Mouse (Mus musculus) kidney, postnatal 14 days (tissue): Measurements from ENCODE around the gene Ankfy1.
"Not testable (repeated sequence)": the region's sequence is repeated elsewhere in the genome, so short reads cannot be mapped to it uniquely, and the experiment has no call there.

ENCODE experiments used
- DNase-seq: peaks from one replicate; pipeline ENCODE4 v3.0.0; 2022; ENCODE audit warnings: mixed read lengths

The Ankfy1 gene

DNA sequence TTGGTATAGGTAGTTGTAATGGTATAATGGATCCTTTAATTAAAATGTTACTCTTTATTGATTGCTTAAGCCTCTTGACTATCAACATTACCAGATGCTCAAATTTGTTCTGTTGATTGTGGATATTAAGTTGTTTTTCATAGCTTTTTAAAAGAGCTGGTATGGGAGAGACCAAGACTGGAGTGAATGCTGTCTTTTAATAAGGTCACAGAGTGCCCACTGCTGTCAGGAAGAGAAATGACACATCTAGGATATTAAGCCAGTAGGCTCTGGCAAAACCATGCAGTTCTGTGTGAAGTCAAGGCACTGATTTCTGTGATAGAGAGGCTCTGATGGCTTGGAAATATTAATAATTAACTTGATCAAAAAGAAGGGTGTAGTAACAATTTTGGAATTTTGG is 34.1 kb downstream of the Ankfy1 start:
- peak; percentile 18 for DNase-seq

DNA sequence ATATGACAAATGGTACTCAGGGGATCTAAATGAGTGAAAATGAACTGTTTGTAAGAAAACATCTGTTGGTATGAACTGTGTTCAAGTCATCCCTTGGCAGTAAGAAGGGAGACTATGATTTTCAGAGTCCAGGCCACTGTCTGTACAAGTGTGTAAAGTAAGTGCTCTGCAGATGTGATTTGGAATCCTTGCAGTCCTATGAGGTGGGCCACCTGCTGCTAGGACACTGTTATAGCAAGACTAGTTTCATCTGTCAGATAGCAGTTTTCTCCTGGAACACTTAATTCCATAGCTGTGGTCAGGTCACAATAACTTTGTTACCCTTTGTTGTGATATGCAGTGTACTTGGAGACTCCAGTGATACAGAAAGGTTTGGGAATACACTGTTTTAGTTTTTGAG is 36.2 kb downstream of the Ankfy1 start:
- no peak for DNase-seq

DNA sequence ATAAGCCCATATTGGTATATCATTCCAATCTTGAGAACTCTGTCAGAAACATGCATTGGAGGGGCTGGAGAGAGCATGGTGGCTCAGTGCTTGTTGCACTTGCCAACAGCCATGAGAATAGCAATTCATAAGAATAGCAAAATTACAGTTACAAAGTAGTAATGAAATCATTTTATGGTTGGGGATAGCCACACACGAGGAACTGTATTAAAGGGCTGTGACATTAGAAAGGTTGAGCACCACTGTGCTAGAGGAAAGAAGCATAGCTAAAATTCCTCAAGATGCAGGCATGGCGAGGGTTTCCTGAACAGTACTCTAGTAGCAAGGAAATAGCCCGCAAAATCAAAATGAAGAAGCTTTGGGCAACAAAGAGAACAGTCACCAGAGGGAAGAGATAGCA is 43.9 kb downstream of the Ankfy1 start:
- DNase-seq: no peak

DNA sequence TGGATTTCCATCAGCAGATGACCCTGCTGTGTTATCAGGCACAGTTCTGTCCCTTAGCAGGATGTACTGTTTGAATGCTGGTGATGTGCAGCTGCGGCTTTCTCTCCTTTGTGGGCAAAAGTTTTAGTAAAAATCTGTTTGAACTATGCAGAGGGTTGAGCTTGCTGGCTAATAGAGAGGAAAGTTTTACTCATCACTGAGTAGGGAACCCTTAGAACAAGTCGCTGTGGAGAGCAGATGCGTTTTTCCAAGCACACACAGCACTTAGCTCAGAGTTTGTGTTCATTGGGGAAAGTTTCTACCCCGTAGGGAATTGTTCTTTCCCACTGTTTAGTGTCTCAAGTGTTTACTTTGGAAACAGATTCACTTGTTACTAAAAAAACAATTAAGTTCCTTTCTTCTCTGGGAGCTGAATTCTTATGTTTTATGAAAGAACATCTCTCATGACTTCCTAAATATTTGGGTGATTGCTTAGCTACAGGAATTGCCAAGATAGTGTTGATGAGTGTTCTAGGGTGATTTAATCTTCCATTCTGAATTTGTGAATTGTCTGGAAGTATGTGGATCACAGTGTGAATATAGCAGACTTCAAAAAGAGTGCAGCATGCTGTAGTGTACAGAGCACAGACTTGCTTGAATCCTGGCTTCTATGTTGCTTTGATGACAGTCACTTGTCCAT is 45.2 kb downstream of the Ankfy1 start:
- peak; percentile 27 for DNase-seq

DNA sequence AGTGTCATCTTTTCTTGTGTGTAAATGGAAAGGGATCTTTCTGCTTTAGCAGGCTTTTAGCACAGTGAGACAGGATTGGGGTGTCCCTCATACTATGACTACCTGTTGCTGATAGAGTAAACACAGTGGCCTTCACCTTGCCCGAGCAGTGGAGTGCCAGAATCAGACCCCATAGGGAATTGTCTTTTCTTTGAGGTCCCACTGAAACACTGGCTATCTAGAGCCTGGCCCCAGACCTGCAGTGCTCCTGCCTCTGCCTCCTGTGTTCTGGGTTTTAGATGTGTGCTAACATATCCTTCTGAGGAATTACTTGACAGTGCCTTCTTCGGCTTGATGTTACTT is 45.7 kb downstream of the Ankfy1 start:
- no peak for DNase-seq

DNA sequence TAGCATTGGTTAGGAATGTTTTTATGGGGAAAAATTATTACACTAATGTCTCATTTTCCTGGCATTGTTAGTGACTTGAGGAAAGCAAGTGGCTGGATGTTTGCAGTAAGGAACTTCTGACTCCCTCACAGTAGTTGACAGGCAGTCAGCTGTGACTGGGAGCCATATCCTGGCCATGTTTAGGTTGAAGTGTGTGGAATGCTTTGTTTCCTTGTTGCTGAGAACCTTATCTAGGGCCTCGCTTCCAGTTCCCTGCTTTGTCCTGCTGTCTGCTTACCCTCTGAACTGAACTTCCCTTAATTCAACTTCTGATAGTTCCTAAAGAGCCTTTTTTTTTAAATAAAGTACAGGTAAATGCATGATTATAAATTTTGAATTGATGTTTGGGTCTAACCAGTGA is 46.5 kb downstream of the Ankfy1 start:
- no peak for DNase-seq

DNA sequence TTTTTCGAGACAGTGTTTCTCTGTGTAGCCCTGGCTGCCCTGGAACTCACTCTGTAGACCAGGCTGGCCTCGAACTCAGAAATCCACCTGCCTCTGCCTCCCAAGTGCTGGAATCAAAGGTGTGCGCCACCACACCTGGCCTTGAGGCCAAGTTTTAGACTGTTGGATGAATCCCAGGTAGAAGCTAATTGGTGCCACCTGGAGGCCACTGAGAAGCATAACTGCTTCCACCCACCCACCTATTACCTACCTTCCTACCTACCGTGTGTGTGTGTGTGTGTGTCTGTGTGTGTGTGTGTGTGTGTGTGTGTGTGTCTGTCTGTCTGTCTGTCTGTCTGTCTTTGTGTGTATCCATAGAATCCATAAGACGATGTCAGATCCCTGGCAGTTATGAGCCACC is 47.7 kb downstream of the Ankfy1 start:
- DNase-seq: not testable (repeated sequence)

DNA sequence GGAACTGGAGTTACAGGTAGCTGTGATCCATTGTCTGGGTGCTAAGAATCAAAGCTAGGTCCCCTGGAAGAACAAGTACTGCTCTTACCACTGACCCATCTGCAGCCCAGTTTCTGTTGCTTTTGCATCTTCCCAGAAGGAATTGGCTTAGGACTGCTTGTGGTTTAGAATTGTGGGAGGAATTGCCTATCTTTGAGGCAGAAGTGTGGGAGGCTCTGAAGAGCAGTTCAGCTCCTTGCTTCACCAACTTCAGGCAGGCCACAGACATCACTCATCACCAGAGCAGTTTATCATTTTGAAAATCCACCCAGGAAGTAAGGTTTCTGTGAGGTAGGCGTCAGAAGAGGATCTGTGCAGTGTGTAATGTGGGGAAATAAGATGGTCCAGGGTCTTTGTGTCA is 49.2 kb downstream of the Ankfy1 start:
- DNase-seq: no peak

DNA sequence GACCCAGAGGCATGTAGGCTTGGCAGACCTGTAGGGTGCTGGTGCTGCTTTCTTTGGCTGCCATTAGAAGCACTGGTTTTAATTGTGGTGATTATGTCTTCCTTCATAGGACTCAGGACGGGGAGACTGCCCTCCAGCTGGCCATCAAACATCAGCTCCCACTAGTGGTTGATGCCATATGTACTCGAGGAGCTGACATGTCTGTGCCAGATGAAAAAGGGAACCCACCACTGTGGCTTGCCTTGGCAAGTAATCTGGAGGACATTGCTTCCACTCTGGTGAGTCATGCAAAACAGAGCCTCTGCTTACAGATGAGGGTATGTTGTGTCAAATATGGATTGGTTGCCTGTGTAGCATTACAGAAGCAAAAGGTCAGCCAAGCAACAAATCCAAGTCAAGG is 62.1 kb downstream of the Ankfy1 start:
- DNase-seq: no peak

DNA sequence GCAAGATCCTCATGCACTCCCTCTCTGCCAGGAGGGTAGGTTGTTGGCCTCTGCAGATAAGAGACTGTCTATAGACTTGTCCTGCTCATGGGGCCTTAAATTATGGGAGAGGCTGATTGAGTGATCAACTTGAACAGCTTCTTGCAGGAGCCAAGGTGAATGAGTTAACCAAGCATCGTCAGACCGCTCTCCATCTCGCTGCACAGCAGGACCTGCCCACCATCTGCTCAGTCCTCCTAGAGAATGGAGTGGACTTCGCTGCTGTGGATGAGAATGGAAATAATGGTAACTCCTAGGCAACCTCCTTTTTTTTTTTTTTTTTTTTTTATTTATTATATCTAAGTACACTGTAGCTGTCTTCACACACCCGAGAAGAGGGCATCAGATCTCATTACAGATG is 68.5 kb downstream of the Ankfy1 start:
- DNase-seq: no peak

DNA sequence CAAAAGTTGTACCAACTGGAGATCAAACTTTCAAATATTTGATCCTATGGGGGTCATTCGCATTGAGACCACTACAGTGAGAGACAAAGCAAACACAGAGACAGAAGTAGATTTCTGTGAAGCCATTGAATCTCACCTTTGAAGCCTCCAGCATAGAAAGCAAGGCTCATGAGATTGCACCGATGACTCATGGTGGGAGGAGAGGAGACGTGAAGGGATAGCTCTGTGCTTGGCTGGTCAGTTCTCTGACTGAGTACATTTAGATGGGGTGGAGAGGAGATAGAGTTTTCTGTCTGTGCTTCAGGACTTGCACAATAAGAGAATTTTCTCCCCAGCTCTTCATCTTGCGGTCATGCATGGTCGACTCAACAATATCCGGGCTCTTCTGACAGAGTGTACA is 69.8 kb downstream of the Ankfy1 start:
- no peak for DNase-seq

DNA sequence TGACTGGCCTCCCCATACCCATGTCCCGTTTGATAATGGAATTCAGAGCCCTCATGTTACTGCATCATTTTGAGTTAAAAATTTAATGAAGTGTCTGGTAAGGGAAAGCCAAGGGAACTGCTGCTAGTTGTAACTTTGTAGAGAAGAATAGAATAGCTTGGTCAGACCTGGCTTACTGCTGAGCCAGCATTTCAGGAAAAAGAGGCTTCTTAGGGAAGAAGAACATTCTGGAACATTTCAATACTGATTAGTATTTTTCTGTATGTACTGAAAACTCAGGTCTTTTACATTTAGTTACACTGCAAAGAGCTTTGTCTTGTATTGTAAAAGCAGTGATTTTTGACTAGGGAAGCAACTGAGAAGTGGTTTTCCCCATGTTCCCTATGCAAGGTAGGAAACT is 71.0 kb downstream of the Ankfy1 start:
- no peak for DNase-seq

DNA sequence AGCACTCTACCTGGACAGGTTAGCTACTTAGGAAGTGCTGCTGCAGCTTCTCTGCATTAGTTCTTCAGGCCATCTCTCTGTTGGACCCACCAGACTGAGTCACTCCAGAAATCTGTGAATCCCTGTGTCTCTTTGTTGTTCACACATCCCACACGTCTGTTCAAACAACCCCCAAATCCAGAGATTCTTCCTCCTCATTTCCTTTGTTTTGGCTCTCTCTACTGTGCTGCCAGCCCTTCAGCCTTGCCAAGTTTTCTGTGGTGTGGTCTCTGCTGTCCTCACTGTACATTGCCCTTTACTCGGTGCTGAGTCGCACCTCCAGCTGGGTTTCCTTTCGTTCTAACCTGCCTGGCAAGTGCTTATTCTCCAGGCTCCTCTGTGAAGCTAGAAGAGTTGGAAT is 74.5 kb downstream of the Ankfy1 start:
- no peak for DNase-seq

DNA sequence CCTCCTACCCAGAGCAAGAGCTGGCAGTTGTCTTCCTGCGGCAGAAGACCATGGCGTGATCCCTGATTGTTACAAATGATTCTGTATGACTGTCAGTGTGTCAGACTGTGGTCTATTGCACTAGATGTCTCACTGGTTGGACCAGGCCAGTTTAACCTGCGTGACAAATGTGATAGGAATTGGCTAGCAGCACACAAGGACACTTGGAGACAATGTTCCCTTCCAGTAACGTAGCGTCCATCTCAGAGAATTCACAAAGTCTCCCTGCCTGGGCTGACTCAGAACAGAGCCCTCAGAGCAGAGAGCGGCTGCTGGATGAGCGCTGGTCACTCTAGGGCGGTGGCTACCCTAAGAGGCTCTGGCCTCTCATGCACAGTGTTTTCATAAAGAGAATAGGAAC is 77.9 kb downstream of the Ankfy1 start:
- no peak for DNase-seq

DNA sequence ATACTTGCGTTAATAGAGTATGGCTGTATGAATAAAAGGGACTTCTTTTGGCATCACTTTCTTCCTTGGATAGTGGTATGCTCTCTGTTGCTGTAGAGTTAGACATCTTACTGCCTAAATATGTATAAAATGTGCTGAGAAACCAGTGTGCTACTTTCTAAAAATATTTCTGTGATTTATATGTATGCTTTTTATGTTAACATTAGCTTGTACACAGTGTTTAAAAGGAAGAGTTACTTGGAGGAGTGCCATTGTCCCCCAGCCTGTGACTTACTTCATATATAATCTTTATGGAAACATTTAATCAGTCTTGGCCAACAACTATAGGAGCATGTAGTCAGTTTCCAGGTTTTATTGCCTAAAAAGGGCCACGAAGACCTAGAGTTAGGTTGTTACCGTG is 79.3 kb downstream of the Ankfy1 start:
- DNase-seq: no peak

DNA sequence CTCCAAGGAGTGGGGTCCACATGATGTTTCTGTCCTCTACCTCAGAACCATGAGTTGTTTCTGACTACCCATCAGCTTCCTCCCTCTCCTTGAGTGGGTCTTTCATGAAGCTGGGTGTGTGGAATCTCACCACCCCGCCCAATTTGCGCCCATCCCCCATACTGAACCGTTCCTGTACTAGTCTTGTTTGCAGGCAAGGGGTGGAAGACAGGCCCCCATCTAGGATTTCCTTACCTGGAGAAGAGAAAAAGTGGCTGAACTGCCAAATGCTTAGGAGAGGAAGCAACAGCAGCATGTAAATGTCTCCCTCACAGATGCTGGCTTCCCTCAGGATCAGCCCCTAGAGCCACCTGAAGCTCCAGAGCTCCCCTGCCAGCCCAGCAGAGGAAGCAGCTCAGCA is 80.5 kb downstream of the Ankfy1 start:
- no peak for DNase-seq

DNA sequence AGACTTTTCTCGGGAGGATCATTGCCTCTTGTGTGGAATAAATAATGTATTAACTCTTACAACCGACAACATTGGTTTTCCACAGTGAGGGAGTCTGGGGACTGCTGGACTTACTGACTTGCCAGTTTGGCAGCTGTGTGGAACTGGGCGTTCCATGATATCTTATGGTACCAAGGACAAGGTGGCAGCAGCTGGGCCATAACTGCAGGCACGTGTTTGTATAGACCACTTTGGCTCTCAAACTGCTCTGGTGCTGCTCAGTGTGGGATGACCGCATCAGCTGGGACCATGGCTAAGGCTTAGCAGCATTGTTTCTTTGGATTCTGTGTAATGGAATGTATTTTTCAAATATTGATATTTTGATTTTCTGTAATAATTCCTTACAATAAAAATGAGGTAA is 81.0 kb downstream of the Ankfy1 start:
- no peak for DNase-seq

DNA sequence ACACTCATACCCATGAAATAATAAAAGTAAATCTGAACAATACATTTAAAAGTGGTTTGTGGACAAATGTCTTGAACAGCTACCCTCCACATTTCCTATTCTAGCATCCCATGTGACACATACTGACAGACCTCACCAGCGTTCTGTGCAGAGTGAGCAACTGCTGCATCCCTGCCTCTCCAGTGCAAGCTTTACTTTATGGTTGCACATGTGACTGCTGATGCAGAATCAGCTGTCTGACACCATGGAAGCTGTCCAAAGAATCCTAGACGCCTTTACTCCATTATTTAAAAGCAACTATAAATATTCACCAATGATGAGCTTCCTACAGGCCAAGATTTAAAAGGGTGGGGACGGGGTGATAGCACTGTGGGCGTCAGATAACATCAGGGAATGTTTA is 81.7 kb downstream of the Ankfy1 start:
- no peak for DNase-seq

DNA sequence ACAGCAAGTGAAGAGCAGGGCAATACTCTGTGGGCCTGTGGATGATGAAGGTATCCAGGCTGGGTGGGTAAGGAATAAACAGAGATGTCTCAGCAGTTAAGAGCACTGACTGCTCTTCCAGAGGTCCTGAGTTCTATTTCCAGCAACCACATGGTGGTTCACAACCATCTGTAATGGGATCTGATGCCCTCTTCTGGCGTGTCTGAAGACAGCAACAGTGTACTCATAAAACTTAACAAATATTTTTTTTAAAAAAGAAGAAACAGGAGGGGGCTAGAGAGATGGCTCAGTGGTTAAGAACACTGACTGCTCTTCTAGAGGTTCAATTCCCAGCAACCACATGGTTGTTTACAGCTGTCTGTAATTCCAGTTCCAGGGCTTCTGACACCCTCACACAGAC is 82.8 kb downstream of the Ankfy1 start:
- DNase-seq: not testable (repeated sequence)

DNA sequence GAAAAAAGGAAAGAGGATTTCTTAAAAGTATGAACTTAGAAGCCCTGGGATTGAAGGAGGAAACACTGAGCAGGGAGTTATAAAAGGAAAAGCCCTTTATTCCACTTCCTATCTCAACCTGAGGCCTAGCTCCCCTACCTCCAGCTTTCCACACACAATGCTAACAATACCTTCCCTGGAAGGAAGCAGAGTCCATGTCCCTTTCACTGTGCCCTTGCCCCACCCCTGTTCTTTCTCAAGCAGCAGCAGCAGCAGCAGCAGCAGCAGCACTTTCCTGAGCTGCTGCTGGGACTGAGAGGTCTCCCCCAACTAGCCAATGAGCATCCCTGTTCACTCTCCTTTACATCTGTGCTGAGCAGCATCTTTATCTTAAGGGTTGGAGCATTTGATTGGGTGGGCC is 89.2 kb downstream of the Ankfy1 start:
- DNase-seq: no peak

DNA sequence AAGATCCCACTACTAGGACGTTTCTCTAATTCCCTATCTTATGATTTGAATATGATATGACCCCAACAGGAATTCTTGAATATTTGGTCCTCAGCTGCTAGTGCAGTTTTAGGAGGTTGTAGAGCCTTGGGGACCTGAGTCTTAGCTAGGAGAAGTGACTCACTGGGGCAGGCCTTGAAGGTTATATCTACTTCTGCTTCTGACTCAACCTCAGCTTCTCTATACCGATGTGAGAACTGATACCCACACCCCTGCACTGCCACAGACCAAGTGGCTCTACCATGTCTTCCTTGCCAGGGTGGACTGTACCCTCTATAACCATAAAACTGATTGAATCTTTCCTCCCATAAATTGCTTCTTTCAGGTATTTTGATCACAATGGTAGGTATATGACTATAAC is 92.3 kb downstream of the Ankfy1 start:
- DNase-seq: no peak

DNA sequence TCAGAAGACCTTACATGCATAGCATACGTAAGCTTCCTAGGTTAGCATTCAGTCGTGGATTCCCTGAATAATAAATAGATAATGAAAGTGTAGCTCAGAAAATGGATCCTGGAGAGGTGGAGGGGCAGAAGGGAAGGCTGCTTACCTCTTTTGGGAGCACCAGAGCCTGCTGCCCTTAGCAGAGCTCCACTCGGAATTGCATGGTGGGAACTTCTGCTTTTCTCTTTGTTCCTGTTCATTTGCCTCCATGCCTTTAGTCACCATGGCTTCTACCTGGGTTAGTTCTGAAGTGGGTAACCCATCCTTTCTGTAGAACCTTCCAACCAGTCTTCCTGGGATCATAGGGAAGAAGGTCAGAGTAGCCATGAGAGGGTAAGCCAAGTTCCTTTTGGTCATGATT is 92.7 kb downstream of the Ankfy1 start:
- DNase-seq: no peak

DNA sequence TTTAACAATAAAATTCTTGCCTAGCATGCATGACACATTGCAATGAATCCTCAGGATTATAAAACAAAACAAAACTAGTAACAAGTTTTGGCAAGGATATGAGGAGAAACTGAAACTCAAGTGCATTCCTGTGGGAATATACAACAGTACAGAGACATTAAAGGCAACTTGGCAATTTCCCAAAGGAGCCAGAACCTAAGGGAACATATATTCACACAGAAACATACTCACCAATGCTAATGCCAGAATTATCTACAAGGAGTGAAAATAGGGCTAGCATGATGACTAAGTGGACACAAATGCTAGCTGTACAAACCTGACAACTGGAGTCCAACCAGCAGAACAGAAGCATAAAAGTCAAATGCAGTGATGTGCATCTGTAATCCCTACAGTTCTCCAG is 102.2 kb downstream of the Ankfy1 start:
- no peak for DNase-seq

DNA sequence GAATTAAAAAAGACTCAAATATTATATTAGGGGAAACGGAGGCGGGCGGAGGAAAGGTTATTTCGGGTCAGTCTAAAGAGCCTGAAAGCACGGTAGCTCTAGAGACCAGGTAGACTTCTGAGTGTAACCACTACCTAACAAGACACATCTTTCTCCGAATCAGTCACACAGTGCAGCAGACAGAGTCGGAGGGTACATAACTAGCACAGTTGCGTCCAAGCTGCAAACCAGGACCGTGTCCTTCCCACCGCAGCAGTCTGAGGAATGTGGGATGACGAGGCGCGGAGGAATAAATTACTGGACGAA is 105.3 kb downstream of the Ankfy1 start:
- DNase-seq: no peak

DNA sequence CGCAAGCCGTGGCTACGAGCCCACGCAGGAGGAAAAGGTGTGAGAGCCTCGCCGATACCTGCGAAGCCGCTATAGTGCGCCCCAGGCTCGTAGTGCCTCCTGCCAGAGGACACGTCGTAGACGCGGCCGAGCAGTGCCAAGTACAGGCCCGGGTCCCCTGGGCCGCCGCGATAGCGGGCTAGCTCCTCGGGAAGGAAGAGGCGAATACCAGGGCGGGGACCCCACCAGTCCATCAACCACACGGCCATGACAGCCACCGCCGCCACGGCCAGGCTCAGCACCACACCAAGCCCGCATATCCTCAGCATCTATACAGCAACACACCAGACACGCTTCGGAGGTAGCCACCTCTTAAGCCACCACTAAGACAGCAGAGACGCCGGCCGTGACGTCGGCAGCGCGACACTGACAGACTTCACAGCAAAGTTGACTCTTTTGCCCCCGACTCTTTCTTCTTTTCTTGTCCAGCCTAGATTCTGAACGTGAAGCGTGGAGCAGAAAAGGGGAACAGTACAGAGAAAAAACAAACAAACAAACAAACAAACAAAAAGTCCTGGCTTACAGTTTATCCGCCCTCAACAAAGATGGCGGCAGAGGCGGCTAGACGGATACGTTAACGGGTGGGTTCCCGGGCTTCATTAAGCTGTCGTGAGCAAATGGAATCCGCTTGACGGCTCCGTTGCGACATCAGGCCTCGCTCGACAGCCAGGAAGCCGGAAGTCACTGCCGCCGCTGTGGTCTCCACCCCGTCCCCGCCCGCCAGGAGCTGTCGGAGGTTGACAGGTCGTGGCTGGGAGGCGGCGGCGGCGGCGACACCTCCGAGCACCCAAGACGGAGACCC is 105.9 kb downstream of the Ankfy1 start, which contains the start of the genes Cyb5d2 and Zzef1:
Gene Cyb5d2 (minus strand): TSS at position 688 of the 841 bp plus-strand sequence.
Gene Zzef1 (plus strand): TSS at position 772 of the 841 bp plus-strand sequence.
- DNase-seq: peak; percentile 97
